Mouse (Mus musculus) T-cell, adult 2 months (primary cell): Measurements from ENCODE around the gene Hand1.

Source experiments
- DNase-seq: peaks from one replicate; pipeline ENCODE4 v3.0.0; 2022; ENCODE audit warnings: low spot score

Hand1 gene

GRCm38 (mm10) chr11:57801766-57802510, 30.7 kb downstream of the Hand1 start:
- DNase-seq: peak; percentile 26

GRCm38 (mm10) chr11:57800971-57801765, 31.4 kb downstream of the Hand1 start, which contains the start of gene Sap30l:
Gene Sap30l (plus strand): TSS chr11:57801637.
- DNase-seq: peak; percentile 96

GRCm38 (mm10) chr11:57800266-57800951, 32.2 kb downstream of the Hand1 start:
- peak; percentile 24 for DNase-seq

- no peak for DNase-seq
Measured at GRCm38 (mm10) chr11:57799456-57799855, 33.2 kb downstream of the Hand1 start.

- no peak for DNase-seq
Measured at GRCm38 (mm10) chr11:57797828-57798227, 34.8 kb downstream of the Hand1 start.

GRCm38 (mm10) chr11:57795086-57795485, 37.5 kb downstream of the Hand1 start:
- no peak for DNase-seq

GRCm38 (mm10) chr11:57790866-57791535, 41.6 kb downstream of the Hand1 start:
- peak; percentile 8 for DNase-seq

- peak; percentile 66 for DNase-seq
Measured at GRCm38 (mm10) chr11:57787913-57788312, 44.7 kb downstream of the Hand1 start.

- no peak for DNase-seq
Measured at GRCm38 (mm10) chr11:57786616-57787418, 45.8 kb downstream of the Hand1 start.

- no peak for DNase-seq
Measured at GRCm38 (mm10) chr11:57779824-57780223, 52.8 kb downstream of the Hand1 start.
